Mouse (Mus musculus): ENCODE measurements around the gene Lrrc8e. TPM values are rescaled to one million over a fixed set of nuclear protein-coding genes. Genes with fewer than 3 reads are reported as not detected.
A peak's percentile ranks its signal among the peaks of the same experiment; 100 is the strongest.

The Lrrc8e gene
- polyA plus RNA-seq, 1 experiment from 2014 or later: not detected

GRCm38 (mm10) chr8:4216296-4216695 lies 10.3 kb upstream of the Lrrc8e start:
- peak overlapping the region; percentile 96 for H3K27ac ChIP-seq (ENCODE audit: low read length)
- ATAC-seq: peak; percentile 12
- no peaks in the 10 kb centered on the region; the same call in 1 of the 2 replicates for H3K36me3 ChIP-seq (ENCODE audit: control insufficient read depth, insufficient read depth, low read length)
- peak overlapping the region; percentile 98 for H3K4me2 ChIP-seq (ENCODE audit: low read length)
- peak overlapping the region; percentile 85 for H3K9ac ChIP-seq (ENCODE audit: low read depth, low read length)
- 2% methylated on average over 18 of the region's 18 CpGs for WGBS
- H3K4me1 ChIP-seq (ENCODE audit: control insufficient read depth, insufficient read depth, low read length): peaks cover 39% of the 10 kb centered on the region
- peak overlapping the region; percentile 53 for H3K4me3 ChIP-seq (ENCODE audit: low read depth, low read length)
- no peaks in the 10 kb centered on the region for H3K9me3 ChIP-seq (replicated peaks; ENCODE audit: control insufficient read depth, low read length, poor library complexity, severe bottlenecking)
- H3K27me3 ChIP-seq (ENCODE audit: control insufficient read depth, insufficient read depth, low read depth, low read length): no peaks in the 10 kb centered on the region

- Histone ChIP-seq H3K27ac (ENCODE audit: low read length) (peak within 1 kb of the TSS; percentile 96), H3K9ac (ENCODE audit: low read depth, low read length) (peak within 1 kb of the TSS; percentile 85), H3K4me3 (ENCODE audit: low read depth, low read length) (peak within 1 kb of the TSS; percentile 53), H3K9me3 (replicated peaks; ENCODE audit: control insufficient read depth, low read length, poor library complexity, severe bottlenecking) (no peaks in the 10 kb centered on the region), H3K4me2 (ENCODE audit: low read length) (peak within 1 kb of the TSS; percentile 98), H3K4me1 (ENCODE audit: control insufficient read depth, insufficient read depth, low read length) (peaks cover 39% of the 10 kb centered on the region), H3K27me3 (ENCODE audit: control insufficient read depth, insufficient read depth, low read depth, low read length) (no peaks in the 10 kb centered on the region), H3K36me3 (ENCODE audit: control insufficient read depth, insufficient read depth, low read length) (no peaks in the 10 kb centered on the region; the same call in 1 of the 2 replicates)
- ATAC-seq: peak; percentile 91
- under 1% methylated on average over 44 of the region's 44 CpGs for WGBS
These were observed 9.6 kb upstream of the Lrrc8e start, which contains the start of gene Prr36 for GRCm38 (mm10) chr8:4216791-4217621. Prr36 (minus strand) TSS chr8:4217459.

- no peaks in the 10 kb centered on the region for H3K9me3 ChIP-seq (replicated peaks; ENCODE audit: control insufficient read depth, low read length, poor library complexity, severe bottlenecking)
- no peak overlapping the region for H3K27ac ChIP-seq (ENCODE audit: low read length)
- H3K9ac ChIP-seq (ENCODE audit: low read depth, low read length): no peak overlapping the region
- no peak overlapping the region for H3K4me3 ChIP-seq (ENCODE audit: low read depth, low read length)
- no peaks in the 10 kb centered on the region for H3K27me3 ChIP-seq (ENCODE audit: control insufficient read depth, insufficient read depth, low read depth, low read length)
- no peak for ATAC-seq
- no peaks in the 10 kb centered on the region for H3K36me3 ChIP-seq (ENCODE audit: control insufficient read depth, insufficient read depth, low read length)
- 96% methylated on average over 3 of the region's 3 CpGs for WGBS
- peaks cover 20% of the 10 kb centered on the region for H3K4me1 ChIP-seq (ENCODE audit: control insufficient read depth, insufficient read depth, low read length)
- no peak overlapping the region for H3K4me2 ChIP-seq (ENCODE audit: low read length)
These were observed 7.0 kb upstream of the Lrrc8e start for GRCm38 (mm10) chr8:4219617-4220016.

GRCm38 (mm10) chr8:4222059-4222458 lies 4.6 kb upstream of the Lrrc8e start:
- Histone ChIP-seq H3K9ac (ENCODE audit: low read depth, low read length) (no peak overlapping the region), H3K4me3 (ENCODE audit: low read depth, low read length) (no peak overlapping the region), H3K27ac (ENCODE audit: low read length) (no peak overlapping the region), H3K9me3 (replicated peaks; ENCODE audit: control insufficient read depth, low read length, poor library complexity, severe bottlenecking) (no peaks in the 10 kb centered on the region), H3K36me3 (ENCODE audit: control insufficient read depth, insufficient read depth, low read length) (no peaks in the 10 kb centered on the region), H3K4me2 (ENCODE audit: low read length) (no peak overlapping the region), H3K27me3 (ENCODE audit: control insufficient read depth, insufficient read depth, low read depth, low read length) (peaks cover 9% of the 10 kb centered on the region; the same call in 1 of the 2 replicates), H3K4me1 (ENCODE audit: control insufficient read depth, insufficient read depth, low read length) (peaks cover 8% of the 10 kb centered on the region; the same call in 1 of the 2 replicates)
- ATAC-seq: no peak

GRCm38 (mm10) chr8:4226323-4226722 lies 304 bp upstream of the Lrrc8e start:
- Histone ChIP-seq H3K36me3 (ENCODE audit: control insufficient read depth, insufficient read depth, low read length) (no peaks in the 10 kb centered on the region), H3K4me1 (ENCODE audit: control insufficient read depth, insufficient read depth, low read length) (0 out of 2 replicates have a peak, but pooled peaks cover 2% of the 10 kb centered on the region), H3K27ac (ENCODE audit: low read length) (no peak overlapping the region), H3K9ac (ENCODE audit: low read depth, low read length) (no peak overlapping the region), H3K4me3 (ENCODE audit: low read depth, low read length) (peak overlapping the region; percentile 3; the same call in 1 of the 2 replicates), H3K9me3 (replicated peaks; ENCODE audit: control insufficient read depth, low read length, poor library complexity, severe bottlenecking) (no peaks in the 10 kb centered on the region), H3K4me2 (ENCODE audit: low read length) (peak overlapping the region; percentile 35), H3K27me3 (ENCODE audit: control insufficient read depth, insufficient read depth, low read depth, low read length) (peaks cover 12% of the 10 kb centered on the region; the same call in 1 of the 2 replicates)
- 27% methylated on average over 4 of the region's 4 CpGs for WGBS
- 0 out of 2 replicates have a peak, but pooled peaks have one; percentile 21 for ATAC-seq

GRCm38 (mm10) chr8:4227919-4228318 lies 1.3 kb downstream of the Lrrc8e start:
- Histone ChIP-seq H3K27me3 (ENCODE audit: control insufficient read depth, insufficient read depth, low read depth, low read length) (peaks cover 12% of the 10 kb centered on the region; the same call in 1 of the 2 replicates), H3K4me2 (ENCODE audit: low read length) (no peak overlapping the region), H3K4me3 (ENCODE audit: low read depth, low read length) (no peak overlapping the region), H3K36me3 (ENCODE audit: control insufficient read depth, insufficient read depth, low read length) (no peaks in the 10 kb centered on the region), H3K9me3 (replicated peaks; ENCODE audit: control insufficient read depth, low read length, poor library complexity, severe bottlenecking) (no peaks in the 10 kb centered on the region), H3K4me1 (ENCODE audit: control insufficient read depth, insufficient read depth, low read length) (0 out of 2 replicates have a peak, but pooled peaks cover 2% of the 10 kb centered on the region), H3K9ac (ENCODE audit: low read depth, low read length) (no peak overlapping the region), H3K27ac (ENCODE audit: low read length) (no peak overlapping the region)
- ATAC-seq: no peak
- 91% methylated on average over 4 of the region's 4 CpGs for WGBS

- peaks cover 12% of the 10 kb centered on the region; the same call in 1 of the 2 replicates for H3K27me3 ChIP-seq (ENCODE audit: control insufficient read depth, insufficient read depth, low read depth, low read length)
- 0 out of 2 replicates have a peak, but pooled peaks cover 2% of the 10 kb centered on the region for H3K4me1 ChIP-seq (ENCODE audit: control insufficient read depth, insufficient read depth, low read length)
- H3K9me3 ChIP-seq (replicated peaks; ENCODE audit: control insufficient read depth, low read length, poor library complexity, severe bottlenecking): no peaks in the 10 kb centered on the region
- no peak overlapping the region for H3K4me3 ChIP-seq (ENCODE audit: low read depth, low read length)
- no peak for ATAC-seq
- no peak overlapping the region for H3K27ac ChIP-seq (ENCODE audit: low read length)
- no peak overlapping the region for H3K9ac ChIP-seq (ENCODE audit: low read depth, low read length)
- no peak overlapping the region for H3K4me2 ChIP-seq (ENCODE audit: low read length)
- WGBS: 64% methylated on average over 5 of the region's 5 CpGs
- H3K36me3 ChIP-seq (ENCODE audit: control insufficient read depth, insufficient read depth, low read length): no peaks in the 10 kb centered on the region
These were observed 3.2 kb downstream of the Lrrc8e start for GRCm38 (mm10) chr8:4229784-4230183.

- H3K4me1 ChIP-seq (ENCODE audit: control insufficient read depth, insufficient read depth, low read length): 0 out of 2 replicates have a peak, but pooled peaks cover 2% of the 10 kb centered on the region
- H3K4me2 ChIP-seq (ENCODE audit: low read length): no peak overlapping the region
- no peak overlapping the region for H3K9ac ChIP-seq (ENCODE audit: low read depth, low read length)
- H3K27me3 ChIP-seq (ENCODE audit: control insufficient read depth, insufficient read depth, low read depth, low read length): peaks cover 12% of the 10 kb centered on the region; the same call in 1 of the 2 replicates
- no peak overlapping the region for H3K4me3 ChIP-seq (ENCODE audit: low read depth, low read length)
- no peaks in the 10 kb centered on the region for H3K9me3 ChIP-seq (replicated peaks; ENCODE audit: control insufficient read depth, low read length, poor library complexity, severe bottlenecking)
- 68% methylated on average over 10 of the region's 10 CpGs for WGBS
- no peak overlapping the region for H3K27ac ChIP-seq (ENCODE audit: low read length)
- no peaks in the 10 kb centered on the region for H3K36me3 ChIP-seq (ENCODE audit: control insufficient read depth, insufficient read depth, low read length)
- no peak for ATAC-seq
These were observed 4.2 kb downstream of the Lrrc8e start for GRCm38 (mm10) chr8:4230612-4231351.
